ENCODE assay signal across 8 mouse cellular contexts in the genomic region with DNA sequence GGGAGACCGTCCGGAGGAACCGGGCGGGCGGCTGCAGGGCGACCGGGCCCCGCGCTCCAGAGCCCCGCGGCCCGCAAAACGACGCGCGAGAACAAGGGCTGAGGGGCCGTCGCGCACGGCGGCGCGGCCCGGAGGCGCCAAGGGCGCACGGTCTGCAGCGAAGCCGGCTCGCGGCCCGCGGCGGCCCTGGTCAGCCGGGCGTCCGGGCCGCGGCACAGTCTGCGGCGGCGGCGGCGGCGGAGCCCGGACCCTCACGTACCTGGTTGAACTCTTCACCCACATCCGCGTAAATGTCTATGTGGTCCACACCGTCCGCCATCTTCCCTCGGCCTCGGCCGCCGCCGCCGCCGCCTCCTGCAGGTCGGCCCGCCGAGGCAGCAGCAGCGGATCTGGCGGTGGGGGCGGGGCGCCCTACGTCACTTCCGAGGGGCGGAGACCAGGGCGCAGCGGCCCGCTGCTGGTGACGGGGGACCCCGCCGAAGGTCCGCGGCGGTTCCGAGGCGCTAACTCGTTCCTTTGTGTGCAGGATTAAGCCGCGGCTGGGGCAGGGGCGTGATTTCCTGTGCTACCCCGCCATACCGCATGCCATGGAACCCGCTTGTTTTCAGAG. TPM values are rescaled to one million over a fixed set of nuclear protein-coding genes. Genes with fewer than 3 reads are reported as not detected.
A peak's percentile ranks its signal among the peaks of the same experiment; 100 is the strongest.
DNase-seq lines count a peak whose midpoint lies in the region; ATAC-seq and TF ChIP-seq lines count a peak whose summit lies in the region.

No protein-coding gene starts in this region.

- H3K9ac ChIP-seq in lung, embryonic 15.5 days, result peak overlapping the region; percentile 99

- under 1% methylated on average over 63 of the region's 86 CpGs for WGBS in lung, embryonic 15.5 days
- WGBS in olfactory bulb, adult 2 months, result under 1% methylated on average over 86 of the region's 86 CpGs

- peak; percentile 89 to 96 for ATAC-seq in hematopoietic stem cell, adult 5-6 weeks (replicated peaks in 1 of 2; ENCODE audit: insufficient read depth in 1 of 2, low FRiP score in 2 of 2, low TSS enrichment in 1 of 2, low read depth in 1 of 2, poor library complexity in 2 of 2, severe bottlenecking in 2 of 2)
- ATAC-seq in lung, embryonic 15.5 days (ENCODE audit: borderline replicate concordance, extremely low read depth, low FRiP score, low TSS enrichment), result peak; percentile 97

- H3K36me3 ChIP-seq in lung, embryonic 15.5 days, result no peaks in the 10 kb centered on the region

- TF ChIP-seq POLR2A in olfactory bulb, adult 2 months (IDR thresholded peaks at IDR 0.05; ENCODE audit: insufficient read depth, low read depth, low read length), result peak; percentile 99

- H3K4me3 ChIP-seq in lung, embryonic 15.5 days, result peak overlapping the region; percentile 97
- peak overlapping the region; percentile 97 for H3K4me3 ChIP-seq in olfactory bulb, adult 2 months (ENCODE audit: insufficient read depth, low read depth, low read length)

- H3K9me3 ChIP-seq in lung, embryonic 15.5 days, result no peaks in the 10 kb centered on the region

- peak; percentile 100 for DNase-seq in MN1 (ENCODE audit: low spot score)
- peak; percentile 95 for DNase-seq in cerebellum, adult 8-10 months
- DNase-seq in forelimb bud, embryonic 11.5 days (ENCODE audit: low read depth, low spot score), result peak; percentile 95
- peak; percentile 61 for DNase-seq in layer of hippocampus, adult 9-10 months (ENCODE audit: low spot score)
- peak; percentile 88 to 90 for DNase-seq in thymus, adult 18-20 months

- TF ChIP-seq CTCF in olfactory bulb, adult 2 months (IDR thresholded peaks at IDR 0.05; ENCODE audit: insufficient read depth, low read depth, low read length), result no peak

- no peaks in the 10 kb centered on the region for H3K27me3 ChIP-seq in lung, embryonic 15.5 days

- peak overlapping the region; percentile 94 for H3K27ac ChIP-seq in lung, embryonic 15.5 days
- peak overlapping the region; percentile 70 for H3K27ac ChIP-seq in olfactory bulb, adult 2 months (ENCODE audit: insufficient read depth, low read depth, low read length)

- peak overlapping the region; percentile 68 for H3K4me2 ChIP-seq in lung, embryonic 15.5 days

- H3K4me1 ChIP-seq in lung, embryonic 15.5 days, result peaks cover 11% of the 10 kb centered on the region
- peaks cover 2% of the 10 kb centered on the region; the same call in 1 of the 2 replicates for H3K4me1 ChIP-seq in olfactory bulb, adult 2 months (ENCODE audit: control insufficient read depth, insufficient read depth, low read length)

RNA-seq across cellular contexts. Expression of gene Cpsf6, which starts 3.1 kb away (rescaled TPM):
- total RNA-seq in hematopoietic stem cell, adult 5-6 weeks (2017), result 126 and 139 TPM in 2 replicates
- 161 and 165 TPM in 2 replicates for polyA plus RNA-seq in lung, embryonic 15.5 days (2015; fragmentation: Nextera tagmentation; extraction: Ambion mirVana)
- 57.5 and 328 TPM in 2 replicates for polyA plus RNA-seq in olfactory bulb, adult 2 months (2012; ENCODE audit: insufficient read depth, insufficient read length, low replicate concordance, missing spikeins)

Comparison
In these comparisons a context has a peak if more than half of its experiments do, and no peak if none do; other contexts are left out.
1. Peak in every context shown above with its lines: DNase-seq, ATAC-seq, H3K4me3 ChIP-seq and H3K27ac ChIP-seq.